Mouse (Mus musculus) forebrain, postnatal 0 days (tissue): ENCODE measurements at regions not wholly inside any gene's neighbourhood (a gene's known extent, or its start where the extent isn't known, plus 50 kb on each side); places are given as distances from the start of the nearest gene placed in this dataset.

Source experiments
- ATAC-seq: fragments of 200-750 bp; cut with Nextera tagmentation; 2 replicates; pipeline ENCODE4 v1.8.0; 2017; ENCODE audit warnings: mild to moderate bottlenecking, moderate library complexity
- DNase-seq: peaks from one replicate; pipeline ENCODE4 v3.0.0-alpha.2; 2015
- H3K27ac ChIP-seq: fragments of 300-500 bp; sonication (generic); 2 replicates; pipeline ENCODE4 v1.5.1; 2014; ENCODE audit warnings: low read depth, mild to moderate bottlenecking, antibody characterized with exemption, low read length, moderate library complexity, mixed read lengths
- H3K27me3 ChIP-seq: fragments of 300-500 bp; sonication (generic); 2 replicates; pipeline ENCODE4 v1.6.1; 2014; ENCODE audit warnings: mild to moderate bottlenecking, low read length, mixed read lengths; ENCODE audit not compliant: insufficient read depth
- H3K36me3 ChIP-seq: fragments of 300-500 bp; sonication (generic); 2 replicates; pipeline ENCODE4 v1.6.1; 2014; ENCODE audit warnings: mild to moderate bottlenecking, moderate library complexity; ENCODE audit not compliant: insufficient read depth
- H3K4me1 ChIP-seq: fragments of 300-500 bp; sonication (generic); 2 replicates; pipeline ENCODE4 v1.6.1; 2014; ENCODE audit warnings: antibody characterized with exemption; ENCODE audit not compliant: insufficient read depth
- H3K4me2 ChIP-seq: fragments of 300-500 bp; sonication (generic); 2 replicates; pipeline ENCODE4 v1.6.1; 2014; ENCODE audit warnings: low read depth, mild to moderate bottlenecking, moderate library complexity
- H3K4me3 ChIP-seq: fragments of 300-500 bp; sonication (generic); 2 replicates; pipeline ENCODE4 v1.5.1; 2014; ENCODE audit warnings: low read depth, low read length, mixed read lengths
- H3K9ac ChIP-seq: fragments of 300-500 bp; sonication (generic); 2 replicates; pipeline ENCODE4 v1.6.1; 2014; ENCODE audit warnings: mild to moderate bottlenecking
- H3K9me3 ChIP-seq: fragments of 300-500 bp; sonication (generic); 2 replicates; pipeline ENCODE4 v1.6.1; 2016; ENCODE audit warnings: low read length
- CTCF ChIP-seq: sonication (generic); IDR thresholded peaks from 2 replicates; pipeline ENCODE4 v1.5.1; 2016; ENCODE audit warnings: antibody characterized with exemption, control low read depth, low read depth
- WGBS: fragments of 180-500 bp; shearing (Covaris S2); extraction: QIAGEN DNeasy Blood & Tissue Kit; methylation state at CpG from one replicate; pipeline ENCODE4 v1.1.7; 2014; 5-methylcytosine and 5-hydroxymethylcytosine counted together

GRCm38 (mm10) chr4:142306076-142306475 lies 66.9 kb upstream of the Kazn start:
- Histone ChIP-seq H3K4me2 (no peak overlapping the region), H3K36me3 (no peaks in the 10 kb centered on the region), H3K27me3 (no peaks in the 10 kb centered on the region), H3K9ac (no peak overlapping the region), H3K9me3 (no peaks in the 10 kb centered on the region), H3K4me1 (peaks cover 12% of the 10 kb centered on the region), H3K27ac (no peak overlapping the region), H3K4me3 (no peak overlapping the region)
- TF ChIP-seq CTCF = no peak
- DNase-seq = no peak
- no peak for ATAC-seq
- 83% methylated on average over 14 of the region's 14 CpGs for WGBS

- H3K9me3 ChIP-seq = no peaks in the 10 kb centered on the region
- H3K27ac ChIP-seq = no peak overlapping the region
- no peak overlapping the region for H3K4me2 ChIP-seq
- peaks cover 12% of the 10 kb centered on the region for H3K4me1 ChIP-seq
- no peak for DNase-seq
- no peak overlapping the region for H3K4me3 ChIP-seq
- H3K9ac ChIP-seq = no peak overlapping the region
- 56% methylated on average over 10 of the region's 10 CpGs for WGBS
- no peaks in the 10 kb centered on the region for H3K27me3 ChIP-seq
- peak; percentile 36; the same call in 1 of the 2 replicates for ATAC-seq
- TF ChIP-seq CTCF = no peak
- no peaks in the 10 kb centered on the region for H3K36me3 ChIP-seq
Observed at GRCm38 (mm10) chr4:142303374-142304020, 64.3 kb upstream of the Kazn start.

- H3K27me3 ChIP-seq = no peaks in the 10 kb centered on the region
- peaks cover 12% of the 10 kb centered on the region for H3K4me1 ChIP-seq
- no peaks in the 10 kb centered on the region for H3K9me3 ChIP-seq
- H3K36me3 ChIP-seq = no peaks in the 10 kb centered on the region
- H3K27ac ChIP-seq = no peak overlapping the region
- no peak overlapping the region for H3K9ac ChIP-seq
- H3K4me3 ChIP-seq = no peak overlapping the region
- no peak overlapping the region for H3K4me2 ChIP-seq
- WGBS = 38% methylated on average over 2 of the region's 2 CpGs
- ATAC-seq = no peak
- DNase-seq = no peak
- TF ChIP-seq CTCF = no peak
Observed at GRCm38 (mm10) chr4:142302724-142303120, 63.5 kb upstream of the Kazn start.

GRCm38 (mm10) chr4:142302041-142302723 lies 63.0 kb upstream of the Kazn start:
- Histone ChIP-seq H3K9ac (no peak overlapping the region), H3K4me3 (no peak overlapping the region), H3K4me2 (no peak overlapping the region), H3K36me3 (no peaks in the 10 kb centered on the region), H3K9me3 (no peaks in the 10 kb centered on the region), H3K4me1 (peaks cover 12% of the 10 kb centered on the region), H3K27me3 (no peaks in the 10 kb centered on the region), H3K27ac (peak overlapping the region; percentile 21; the same call in 1 of the 2 replicates)
- no peak for ATAC-seq
- 29% methylated on average over 8 of the region's 8 CpGs for WGBS
- no peak for DNase-seq
- no peak for TF ChIP-seq CTCF

- no peak overlapping the region for H3K9ac ChIP-seq
- H3K4me2 ChIP-seq = no peak overlapping the region
- no peaks in the 10 kb centered on the region for H3K27me3 ChIP-seq
- no peak for TF ChIP-seq CTCF
- no peaks in the 10 kb centered on the region for H3K9me3 ChIP-seq
- peaks cover 12% of the 10 kb centered on the region for H3K4me1 ChIP-seq
- ATAC-seq (no peak), DNase-seq (no peak)
- no peak overlapping the region for H3K27ac ChIP-seq
- no peak overlapping the region for H3K4me3 ChIP-seq
- no peaks in the 10 kb centered on the region for H3K36me3 ChIP-seq
- WGBS = 56% methylated on average over 10 of the region's 10 CpGs
Observed at GRCm38 (mm10) chr4:142298770-142299337, 59.7 kb upstream of the Kazn start.

- no peak overlapping the region for H3K4me3 ChIP-seq
- H3K4me2 ChIP-seq = no peak overlapping the region
- H3K36me3 ChIP-seq = no peaks in the 10 kb centered on the region
- no peaks in the 10 kb centered on the region for H3K27me3 ChIP-seq
- H3K27ac ChIP-seq = no peak overlapping the region
- no peak for TF ChIP-seq CTCF
- ATAC-seq = peak; percentile 61
- no peaks in the 10 kb centered on the region for H3K4me1 ChIP-seq
- no peaks in the 10 kb centered on the region for H3K9me3 ChIP-seq
- no peak for DNase-seq
- 20% methylated on average over 7 of the region's 7 CpGs for WGBS
- H3K9ac ChIP-seq = no peak overlapping the region
Observed at GRCm38 (mm10) chr4:142292760-142293159, 53.6 kb upstream of the Kazn start.

GRCm38 (mm10) chr4:142292334-142292733 lies 53.1 kb upstream of the Kazn start:
- 24% methylated on average over 9 of the region's 9 CpGs for WGBS
- Histone ChIP-seq H3K4me2 (no peak overlapping the region), H3K9me3 (no peaks in the 10 kb centered on the region), H3K4me1 (no peaks in the 10 kb centered on the region), H3K9ac (no peak overlapping the region), H3K36me3 (no peaks in the 10 kb centered on the region), H3K4me3 (no peak overlapping the region), H3K27me3 (no peaks in the 10 kb centered on the region), H3K27ac (no peak overlapping the region)
- ATAC-seq (peak; percentile 69), DNase-seq (no peak)
- TF ChIP-seq CTCF = no peak
